Mouse (Mus musculus) liver, embryonic 13.5 days (tissue): ENCODE measurements at regions not wholly inside any gene's neighbourhood (a gene's known extent, or its start where the extent isn't known, plus 50 kb on each side); places are given as distances from the start of the nearest gene placed in this dataset.
A peak's percentile ranks its signal among the peaks of the same experiment; 100 is the strongest.

Experiments used
- ATAC-seq: fragments of 200-750 bp; cut with Nextera tagmentation; 2 replicates; pipeline ENCODE4 v1.8.0; 2017; ENCODE audit warnings: low read depth, mild to moderate bottlenecking, moderate number of reproducible peaks, moderate library complexity
- DNase-seq: peaks from one replicate; pipeline ENCODE4 v3.0.0; 2022
- H3K27ac ChIP-seq: fragments of 300-500 bp; sonication (generic); 2 replicates; pipeline ENCODE4 v1.5.1; 2015; ENCODE audit warnings: moderate library complexity, mild to moderate bottlenecking, inconsistent platforms
- H3K27me3 ChIP-seq: fragments of 300-500 bp; sonication (generic); 2 replicates; pipeline ENCODE4 v1.6.1; 2015; ENCODE audit warnings: mild to moderate bottlenecking, inconsistent platforms
- H3K36me3 ChIP-seq: fragments of 300-500 bp; sonication (generic); 2 replicates; pipeline ENCODE4 v1.6.1; 2015; ENCODE audit warnings: mild to moderate bottlenecking, inconsistent platforms
- H3K4me1 ChIP-seq: fragments of 300-500 bp; sonication (generic); replicated peaks from 2 replicates; pipeline ENCODE4 v1.6.1; 2015; ENCODE audit warnings: inconsistent platforms
- H3K4me2 ChIP-seq: fragments of 300-500 bp; sonication (generic); 2 replicates; pipeline ENCODE4 v1.6.1; 2015; ENCODE audit warnings: inconsistent platforms, mild to moderate bottlenecking, moderate library complexity
- H3K4me3 ChIP-seq: fragments of 300-500 bp; sonication (generic); replicated peaks from 2 replicates; pipeline ENCODE4 v1.5.1; 2015; ENCODE audit warnings: mild to moderate bottlenecking, inconsistent platforms
- H3K9ac ChIP-seq: fragments of 300-500 bp; sonication (generic); 2 replicates; pipeline ENCODE4 v1.6.1; 2015; ENCODE audit warnings: mild to moderate bottlenecking, inconsistent platforms
- H3K9me3 ChIP-seq: fragments of 300-500 bp; sonication (generic); replicated peaks from 2 replicates; pipeline ENCODE4 v1.6.1; 2016; ENCODE audit warnings: inconsistent platforms
- WGBS: fragments of 180-500 bp; shearing (Covaris S2); methylation state at CpG from one replicate; pipeline ENCODE4 v1.1.7; 2015; ENCODE audit not compliant: insufficient replicate concordance; 5-methylcytosine and 5-hydroxymethylcytosine counted together

GRCm38 (mm10) chr19:60148313-60148965, 78.1 kb downstream of the Fam204a start:
- H3K27ac ChIP-seq: no peak overlapping the region
- no peaks in the 10 kb centered on the region for H3K4me1 ChIP-seq
- peaks cover 34% of the 10 kb centered on the region for H3K27me3 ChIP-seq
- WGBS: 51% methylated on average over 8 of the region's 8 CpGs
- H3K9ac ChIP-seq: no peak overlapping the region
- DNase-seq (no peak), ATAC-seq (no peak)
- H3K4me3 ChIP-seq: no peak overlapping the region
- no peaks in the 10 kb centered on the region for H3K36me3 ChIP-seq
- H3K9me3 ChIP-seq: no peaks in the 10 kb centered on the region
- H3K4me2 ChIP-seq: no peak overlapping the region

- ATAC-seq (no peak), DNase-seq (no peak)
- Histone ChIP-seq H3K4me2 (no peak overlapping the region), H3K9me3 (no peaks in the 10 kb centered on the region), H3K36me3 (no peaks in the 10 kb centered on the region), H3K9ac (no peak overlapping the region), H3K4me1 (no peaks in the 10 kb centered on the region), H3K27me3 (peaks cover 37% of the 10 kb centered on the region), H3K4me3 (no peak overlapping the region), H3K27ac (no peak overlapping the region)
- 39% methylated on average over 10 of the region's 10 CpGs for WGBS
Measured at GRCm38 (mm10) chr19:60146451-60147190, 79.9 kb downstream of the Fam204a start.

GRCm38 (mm10) chr19:60145242-60145641, 81.3 kb downstream of the Fam204a start:
- H3K9ac ChIP-seq: no peak overlapping the region
- no peak for DNase-seq
- WGBS: 78% methylated on average over 5 of the region's 5 CpGs
- no peak overlapping the region for H3K4me3 ChIP-seq
- ATAC-seq: no peak
- no peaks in the 10 kb centered on the region for H3K9me3 ChIP-seq
- H3K4me2 ChIP-seq: no peak overlapping the region
- H3K27me3 ChIP-seq: peaks cover 39% of the 10 kb centered on the region
- no peaks in the 10 kb centered on the region for H3K4me1 ChIP-seq
- H3K36me3 ChIP-seq: no peaks in the 10 kb centered on the region
- no peak overlapping the region for H3K27ac ChIP-seq

- peak overlapping the region; percentile 43 for H3K4me2 ChIP-seq
- H3K4me3 ChIP-seq: peak overlapping the region; percentile 21; the same call in 1 of the 2 replicates
- ATAC-seq (peak; percentile 74; the same call in 1 of the 2 replicates), DNase-seq (peak; percentile 53)
- no peak overlapping the region for H3K27ac ChIP-seq
- no peaks in the 10 kb centered on the region for H3K9me3 ChIP-seq
- no peak overlapping the region for H3K9ac ChIP-seq
- H3K36me3 ChIP-seq: no peaks in the 10 kb centered on the region
- H3K4me1 ChIP-seq: no peaks in the 10 kb centered on the region
- peaks cover 39% of the 10 kb centered on the region for H3K27me3 ChIP-seq
- 7% methylated on average over 20 of the region's 20 CpGs for WGBS
Measured at GRCm38 (mm10) chr19:60144336-60144989, 82.0 kb downstream of the Fam204a start.

- DNase-seq: no peak
- Histone ChIP-seq H3K36me3 (no peaks in the 10 kb centered on the region), H3K4me3 (no peak overlapping the region), H3K9ac (no peak overlapping the region), H3K27me3 (peaks cover 5% of the 10 kb centered on the region; the same call in 1 of the 2 replicates), H3K4me2 (no peak overlapping the region), H3K9me3 (no peaks in the 10 kb centered on the region), H3K4me1 (peaks cover 15% of the 10 kb centered on the region), H3K27ac (no peak overlapping the region)
- ATAC-seq: no peak
- 35% methylated on average over 2 of the region's 2 CpGs for WGBS
Measured at GRCm38 (mm10) chr19:60138881-60139280, 87.6 kb downstream of the Fam204a start.

- WGBS: 43% methylated on average over 1 of the region's 1 CpGs
- DNase-seq: no peak
- H3K4me3 ChIP-seq: no peak overlapping the region
- no peak overlapping the region for H3K9ac ChIP-seq
- no peaks in the 10 kb centered on the region for H3K9me3 ChIP-seq
- H3K27me3 ChIP-seq: 0 out of 2 replicates have a peak, but pooled peaks cover 2% of the 10 kb centered on the region
- no peak for ATAC-seq
- no peak overlapping the region for H3K4me2 ChIP-seq
- H3K27ac ChIP-seq: no peak overlapping the region
- peaks cover 17% of the 10 kb centered on the region for H3K4me1 ChIP-seq
- no peaks in the 10 kb centered on the region for H3K36me3 ChIP-seq
Measured at GRCm38 (mm10) chr19:60136491-60136890, 90.0 kb downstream of the Fam204a start.

GRCm38 (mm10) chr19:60134447-60135328, 91.8 kb downstream of the Fam204a start:
- no peak overlapping the region for H3K4me3 ChIP-seq
- H3K4me1 ChIP-seq: peaks cover 20% of the 10 kb centered on the region
- no peaks in the 10 kb centered on the region for H3K27me3 ChIP-seq
- whole genome bisulfite sequencing: 49% methylated on average over 4 of the region's 4 CpGs
- H3K4me2 ChIP-seq: peak overlapping the region; percentile 42
- no peaks in the 10 kb centered on the region for H3K9me3 ChIP-seq
- peak; percentile 8 for DNase-seq
- no peaks in the 10 kb centered on the region for H3K36me3 ChIP-seq
- no peak overlapping the region for H3K9ac ChIP-seq
- peak overlapping the region; percentile 57; the same call in 1 of the 2 replicates for H3K27ac ChIP-seq
- peak; percentile 96 for ATAC-seq

- WGBS: 43% methylated on average over 2 of the region's 2 CpGs
- no peak for DNase-seq
- no peak overlapping the region for H3K27ac ChIP-seq
- no peak overlapping the region for H3K4me2 ChIP-seq
- no peak overlapping the region for H3K9ac ChIP-seq
- no peak overlapping the region for H3K4me3 ChIP-seq
- ATAC-seq: peak; percentile 65
- no peaks in the 10 kb centered on the region for H3K36me3 ChIP-seq
- no peaks in the 10 kb centered on the region for H3K9me3 ChIP-seq
- no peaks in the 10 kb centered on the region for H3K27me3 ChIP-seq
- H3K4me1 ChIP-seq: peaks cover 13% of the 10 kb centered on the region
Measured at GRCm38 (mm10) chr19:60129635-60130034, 96.9 kb downstream of the Fam204a start.

GRCm38 (mm10) chr19:60124638-60125037, 101.9 kb downstream of the Fam204a start:
- Histone ChIP-seq H3K9ac (no peak overlapping the region), H3K27ac (no peak overlapping the region), H3K4me2 (no peak overlapping the region), H3K27me3 (no peaks in the 10 kb centered on the region), H3K4me1 (peaks cover under 1% of the 10 kb centered on the region; the same call in 1 of the 2 replicates), H3K9me3 (no peaks in the 10 kb centered on the region), H3K36me3 (no peaks in the 10 kb centered on the region), H3K4me3 (no peak overlapping the region)
- 65% methylated on average over 2 of the region's 2 CpGs for WGBS
- no peak for DNase-seq
- no peak for ATAC-seq

GRCm38 (mm10) chr19:60120917-60121316, 105.6 kb downstream of the Fam204a start:
- ATAC-seq (no peak), DNase-seq (no peak)
- Histone ChIP-seq H3K36me3 (no peaks in the 10 kb centered on the region), H3K4me2 (no peak overlapping the region), H3K9me3 (no peaks in the 10 kb centered on the region), H3K4me3 (no peak overlapping the region), H3K27ac (no peak overlapping the region), H3K9ac (no peak overlapping the region), H3K4me1 (no peaks in the 10 kb centered on the region), H3K27me3 (no peaks in the 10 kb centered on the region)
- 54% methylated on average over 5 of the region's 5 CpGs for WGBS

- H3K4me3 ChIP-seq: no peak overlapping the region
- no peak for DNase-seq
Measured at GRCm38 (mm10) chr19:60119051-60119450, 107.5 kb downstream of the Fam204a start.

More at GRCm38 (mm10) chr19:60119051-60119450, 107.5 kb downstream of the Fam204a start:
- Histone ChIP-seq H3K36me3 (no peaks in the 10 kb centered on the region), H3K9me3 (no peaks in the 10 kb centered on the region), H3K27ac (no peak overlapping the region), H3K4me1 (no peaks in the 10 kb centered on the region), H3K9ac (no peak overlapping the region), H3K27me3 (no peaks in the 10 kb centered on the region), H3K4me2 (no peak overlapping the region)
- ATAC-seq: no peak
- WGBS: 44% methylated on average over 1 of the region's 1 CpGs
